Mouse (Mus musculus): ENCODE results near the gene Fam163a. TPM values are rescaled to one million over a fixed set of nuclear protein-coding genes. Genes with fewer than 3 reads are reported as not detected.

The Fam163a gene
- total RNA-seq, 1 experiment, result 0.09 TPM

- Histone ChIP-seq H3K4me3 (ENCODE audit: insufficient read depth in 1 of 2, low read depth in 1 of 2, low read length in 2 of 2, poor library complexity in 1 of 2, severe bottlenecking in 1 of 2) (peak overlapping the region in 1 of 2 experiments; percentile 83; a peak in 2 of 4 replicates), H3K4me1 (ENCODE audit: control insufficient read depth in 2 of 2, insufficient read depth in 2 of 2, low read length in 2 of 2, poor library complexity in 1 of 2) (no peaks in the 10 kb centered on the region), H3K9me3 (ENCODE audit: control insufficient read depth, insufficient read depth, low read depth, low read length) (no peaks in the 10 kb centered on the region), H3K9ac (ENCODE audit: insufficient read depth, low read depth, low read length, poor library complexity, severe bottlenecking) (no peak overlapping the region), H3K36me3 (ENCODE audit: control insufficient read depth, insufficient read depth, low read length, poor library complexity, severe bottlenecking) (no peaks in the 10 kb centered on the region), H3K27ac (ENCODE audit: insufficient read depth, low read depth, low read length, poor library complexity, severe bottlenecking) (no peak overlapping the region)
- in situ Hi-C loops (cut with MboI; ENCODE audit: low sequenced_read_pairs in 2 of 2, unreplicated experiment in 2 of 2), result no loop called here
- TF ChIP-seq CHD2 (IDR thresholded peaks at IDR 0.05; ENCODE audit: low read depth, low read length) (no peak), MAFK (IDR thresholded peaks at IDR 0.05; ENCODE audit: insufficient read depth, low read depth, low read length) (no peak), ZC3H11A (IDR thresholded peaks at IDR 0.05; ENCODE audit: borderline replicate concordance, low read depth, low read length) (no peak), ZNF384 (IDR thresholded peaks at IDR 0.05; ENCODE audit: low read depth, low read length) (no peak), HCFC1 (IDR thresholded peaks at IDR 0.05; ENCODE audit: borderline replicate concordance, insufficient read depth, low read length) (no peak)
- no peak for DNase-seq (ENCODE audit: low read depth, low spot score)
Measured at GRCm38 (mm10) chr1:156037144-156037583, 167.7 kb downstream of the Fam163a start.

GRCm38 (mm10) chr1:156035930-156036737, 168.7 kb downstream of the Fam163a start, which contains the start of gene Tor1aip1:
Gene Tor1aip1 (minus strand): TSS chr1:156036480.
- in situ Hi-C loops (cut with MboI; ENCODE audit: low sequenced_read_pairs in 2 of 2, unreplicated experiment in 2 of 2), result no loop called here
- no peaks in the 10 kb centered on the region for H3K9me3 ChIP-seq (ENCODE audit: control insufficient read depth, insufficient read depth, low read depth, low read length)
- peak; percentile 91 for DNase-seq (ENCODE audit: low read depth, low spot score)
- H3K27ac ChIP-seq (ENCODE audit: insufficient read depth, low read depth, low read length, poor library complexity, severe bottlenecking), result peak within 1 kb of the TSS; percentile 93
- TF ChIP-seq HCFC1 (IDR thresholded peaks at IDR 0.05; ENCODE audit: borderline replicate concordance, insufficient read depth, low read length) (peak; percentile 90), CHD2 (IDR thresholded peaks at IDR 0.05; ENCODE audit: low read depth, low read length) (no peak)
- no peaks in the 10 kb centered on the region for H3K36me3 ChIP-seq (ENCODE audit: control insufficient read depth, insufficient read depth, low read length, poor library complexity, severe bottlenecking)
- peak within 1 kb of the TSS; percentile 83 to 90 for H3K4me3 ChIP-seq (ENCODE audit: insufficient read depth in 1 of 2, low read depth in 1 of 2, low read length in 2 of 2, poor library complexity in 1 of 2, severe bottlenecking in 1 of 2)
- peak within 1 kb of the TSS; percentile 95 for H3K9ac ChIP-seq (ENCODE audit: insufficient read depth, low read depth, low read length, poor library complexity, severe bottlenecking)
- H3K4me1 ChIP-seq (ENCODE audit: control insufficient read depth in 2 of 2, insufficient read depth in 2 of 2, low read length in 2 of 2, poor library complexity in 1 of 2), result no peaks in the 10 kb centered on the region

GRCm38 (mm10) chr1:156035269-156035929, 169.4 kb downstream of the Fam163a start, which contains the start of gene Tor1aip2:
Gene Tor1aip2 (plus strand): TSS chr1:156035403.
- peaks cover 3% of the 10 kb centered on the region; the same call in 1 of the 2 replicates for H3K36me3 ChIP-seq (ENCODE audit: control insufficient read depth, insufficient read depth, low read length, poor library complexity, severe bottlenecking)
- H3K9ac ChIP-seq (ENCODE audit: insufficient read depth, low read depth, low read length, poor library complexity, severe bottlenecking), result peak within 1 kb of the TSS; percentile 95
- H3K4me1 ChIP-seq (ENCODE audit: control insufficient read depth in 2 of 2, insufficient read depth in 2 of 2, low read length in 2 of 2, poor library complexity in 1 of 2), result no peaks in the 10 kb centered on the region
- TF ChIP-seq ZNF384 (IDR thresholded peaks at IDR 0.05; ENCODE audit: low read depth, low read length) (peak; percentile 92), ZC3H11A (IDR thresholded peaks at IDR 0.05; ENCODE audit: borderline replicate concordance, low read depth, low read length) (no peak)
- DNase-seq (ENCODE audit: low read depth, low spot score), result peak; percentile 55
- peak within 1 kb of the TSS; percentile 83 to 90 for H3K4me3 ChIP-seq (ENCODE audit: insufficient read depth in 1 of 2, low read depth in 1 of 2, low read length in 2 of 2, poor library complexity in 1 of 2, severe bottlenecking in 1 of 2)
- in situ Hi-C loops (cut with MboI; ENCODE audit: low sequenced_read_pairs in 2 of 2, unreplicated experiment in 2 of 2), result no loop called here
- H3K9me3 ChIP-seq (ENCODE audit: control insufficient read depth, insufficient read depth, low read depth, low read length), result no peaks in the 10 kb centered on the region
- H3K27ac ChIP-seq (ENCODE audit: insufficient read depth, low read depth, low read length, poor library complexity, severe bottlenecking), result peak within 1 kb of the TSS; percentile 93

- H3K9ac ChIP-seq (ENCODE audit: insufficient read depth, low read depth, low read length, poor library complexity, severe bottlenecking), result peak overlapping the region; percentile 34; the same call in 1 of the 2 replicates
- in situ Hi-C loops (cut with MboI; ENCODE audit: low sequenced_read_pairs in 2 of 2, unreplicated experiment in 2 of 2), result no loop called here
- DNase-seq (ENCODE audit: low read depth, low spot score), result no peak
- no peaks in the 10 kb centered on the region for H3K9me3 ChIP-seq (ENCODE audit: control insufficient read depth, insufficient read depth, low read depth, low read length)
- TF ChIP-seq ZC3H11A (IDR thresholded peaks at IDR 0.05; ENCODE audit: borderline replicate concordance, low read depth, low read length) (no peak), MAFK (IDR thresholded peaks at IDR 0.05; ENCODE audit: insufficient read depth, low read depth, low read length) (no peak)
- no peak overlapping the region for H3K27ac ChIP-seq (ENCODE audit: insufficient read depth, low read depth, low read length, poor library complexity, severe bottlenecking)
- H3K4me3 ChIP-seq (ENCODE audit: insufficient read depth in 1 of 2, low read depth in 1 of 2, low read length in 2 of 2, poor library complexity in 1 of 2, severe bottlenecking in 1 of 2), result peak overlapping the region; percentile 83 to 90
- H3K4me1 ChIP-seq (ENCODE audit: control insufficient read depth in 2 of 2, insufficient read depth in 2 of 2, low read length in 2 of 2, poor library complexity in 1 of 2), result no peaks in the 10 kb centered on the region
- H3K36me3 ChIP-seq (ENCODE audit: control insufficient read depth, insufficient read depth, low read length, poor library complexity, severe bottlenecking), result peaks cover 3% of the 10 kb centered on the region; the same call in 1 of the 2 replicates
Measured at GRCm38 (mm10) chr1:156034661-156035060, 170.2 kb downstream of the Fam163a start.

All from ES-E14 (cell line).